Mouse (Mus musculus) erythroblast, adult 5-6 weeks (primary cell): ENCODE measurements around the gene Tmem214. TPM values are rescaled to one million over a fixed set of nuclear protein-coding genes. Genes with fewer than 3 reads are reported as not detected.

ENCODE experiments used
- total RNA-seq, 2 experiments: library from RNA; stranded (forward) in 1 of 2; stranded (reverse) in 1 of 2; fragments of 150-400 nt in 1 of 2; fragments of 200-764, 138-1000 nt in 1 of 2; gene quantifications; 2 replicates each; pipeline versions ENCODE4 v1.2.3 to v1.2.4; 2015 to 2017; ENCODE audit warnings: low replicate concordance in 2 of 2

Tmem214 gene
- total RNA-seq, 2 experiments from 2014 or later: 4.7 to 9.6 TPM

Other genes with a start within 250 kb of the Tmem214 start
- gene Slc35f6, start 220.1 kb upstream of the Tmem214 start, total RNA-seq (2015; ENCODE audit: low replicate concordance): 4.4 and 16.7 TPM in 2 replicates
- 3.3 and 5.7 TPM in 2 replicates for gene Slc35f6, start 220.1 kb upstream of the Tmem214 start, total RNA-seq (2017; ENCODE audit: low replicate concordance)
- gene Cenpa, start 201.2 kb upstream of the Tmem214 start, total RNA-seq (2015; ENCODE audit: low replicate concordance): 79.8 and 117 TPM in 2 replicates
- gene Cenpa, start 201.2 kb upstream of the Tmem214 start, total RNA-seq (2017; ENCODE audit: low replicate concordance): 67.2 and 74.4 TPM in 2 replicates
- gene Dpysl5, start 156.4 kb upstream of the Tmem214 start, total RNA-seq (2015; ENCODE audit: low replicate concordance): not detected in 2 replicates
- 0.09 TPM in 1 of 2 replicates, not detected in the other for gene Dpysl5, start 156.4 kb upstream of the Tmem214 start, total RNA-seq (2017; ENCODE audit: low replicate concordance)
- 2.1 TPM in 1 of 2 replicates, not detected in the other for gene Mapre3, start 53.4 kb upstream of the Tmem214 start, total RNA-seq (2015; ENCODE audit: low replicate concordance)
- gene Mapre3, start 53.4 kb upstream of the Tmem214 start, total RNA-seq (2017; ENCODE audit: low replicate concordance): 0.28 and 0.51 TPM in 2 replicates
- 4.8 TPM in 1 of 2 replicates, not detected in the other for gene Agbl5, start 20.7 kb downstream of the Tmem214 start, total RNA-seq (2015; ENCODE audit: low replicate concordance)
- gene Agbl5, start 20.7 kb downstream of the Tmem214 start, total RNA-seq (2017; ENCODE audit: low replicate concordance): 1.9 and 2.0 TPM in 2 replicates
- 167 and 176 TPM in 2 replicates for gene Ost4, start 39.8 kb downstream of the Tmem214 start, total RNA-seq (2015; ENCODE audit: low replicate concordance)
- 63.0 and 140 TPM in 2 replicates for gene Ost4, start 39.8 kb downstream of the Tmem214 start, total RNA-seq (2017; ENCODE audit: low replicate concordance)
- 16.9 and 28.8 TPM in 2 replicates for gene Emilin1, start 45.4 kb downstream of the Tmem214 start, total RNA-seq (2015; ENCODE audit: low replicate concordance)
- gene Emilin1, start 45.4 kb downstream of the Tmem214 start, total RNA-seq (2017; ENCODE audit: low replicate concordance): 6.5 and 8.1 TPM in 2 replicates
- gene Khk, start 53.4 kb downstream of the Tmem214 start, total RNA-seq (2015; ENCODE audit: low replicate concordance): 8.1 and 14.4 TPM in 2 replicates
- 9.2 and 12.4 TPM in 2 replicates for gene Khk, start 53.4 kb downstream of the Tmem214 start, total RNA-seq (2017; ENCODE audit: low replicate concordance)
- not detected in 2 replicates for gene Cgref1, start 77.6 kb downstream of the Tmem214 start, total RNA-seq (2015; ENCODE audit: low replicate concordance)
- gene Cgref1, start 77.6 kb downstream of the Tmem214 start, total RNA-seq (2017; ENCODE audit: low replicate concordance): not detected in 2 replicates
- gene Preb, start 92.3 kb downstream of the Tmem214 start, total RNA-seq (2015; ENCODE audit: low replicate concordance): 12.7 and 21.9 TPM in 2 replicates
- 10.6 and 27.0 TPM in 2 replicates for gene Preb, start 92.3 kb downstream of the Tmem214 start, total RNA-seq (2017; ENCODE audit: low replicate concordance)
- gene Tcf23, start 100.7 kb downstream of the Tmem214 start, total RNA-seq (2015; ENCODE audit: low replicate concordance): not detected in 2 replicates
- gene Tcf23, start 100.7 kb downstream of the Tmem214 start, total RNA-seq (2017; ENCODE audit: low replicate concordance): not detected in 2 replicates
- gene Atraid, start 180.3 kb downstream of the Tmem214 start, total RNA-seq (2015; ENCODE audit: low replicate concordance): 21.3 and 40.5 TPM in 2 replicates
- 22.3 and 26.8 TPM in 2 replicates for gene Atraid, start 180.3 kb downstream of the Tmem214 start, total RNA-seq (2017; ENCODE audit: low replicate concordance)
- gene Slc5a6, start 180.9 kb downstream of the Tmem214 start, total RNA-seq (2015; ENCODE audit: low replicate concordance): 0.42 TPM in 1 of 2 replicates, not detected in the other
- 0.98 TPM in 1 of 2 replicates, not detected in the other for gene Slc5a6, start 180.9 kb downstream of the Tmem214 start, total RNA-seq (2017; ENCODE audit: low replicate concordance)
- 6.5 and 16.3 TPM in 2 replicates for gene Cad, start 186.8 kb downstream of the Tmem214 start, total RNA-seq (2015; ENCODE audit: low replicate concordance)
- gene Cad, start 186.8 kb downstream of the Tmem214 start, total RNA-seq (2017; ENCODE audit: low replicate concordance): 6.7 and 10.6 TPM in 2 replicates
- gene Dnajc5g, start 238.3 kb downstream of the Tmem214 start, total RNA-seq (2015; ENCODE audit: low replicate concordance): not detected in 2 replicates
- gene Dnajc5g, start 238.3 kb downstream of the Tmem214 start, total RNA-seq (2017; ENCODE audit: low replicate concordance): 0.70 TPM in 1 of 2 replicates, not detected in the other
- not detected in 2 replicates for gene Slc30a3, start 240.2 kb downstream of the Tmem214 start, total RNA-seq (2015; ENCODE audit: low replicate concordance)
- gene Slc30a3, start 240.2 kb downstream of the Tmem214 start, total RNA-seq (2017; ENCODE audit: low replicate concordance): not detected in 2 replicates
- not detected in 2 replicates for gene Trim54, start 248.7 kb downstream of the Tmem214 start, total RNA-seq (2015; ENCODE audit: low replicate concordance)
- not detected in 2 replicates for gene Trim54, start 248.7 kb downstream of the Tmem214 start, total RNA-seq (2017; ENCODE audit: low replicate concordance)